Mouse (Mus musculus) lung, postnatal 25 days (tissue): ENCODE results near the gene Slc5a1.

Experiments used
- DNase-seq: peaks from one replicate; pipeline ENCODE4 v3.0.0; 2022; ENCODE audit warnings: low spot score

Gene Slc5a1

DNA sequence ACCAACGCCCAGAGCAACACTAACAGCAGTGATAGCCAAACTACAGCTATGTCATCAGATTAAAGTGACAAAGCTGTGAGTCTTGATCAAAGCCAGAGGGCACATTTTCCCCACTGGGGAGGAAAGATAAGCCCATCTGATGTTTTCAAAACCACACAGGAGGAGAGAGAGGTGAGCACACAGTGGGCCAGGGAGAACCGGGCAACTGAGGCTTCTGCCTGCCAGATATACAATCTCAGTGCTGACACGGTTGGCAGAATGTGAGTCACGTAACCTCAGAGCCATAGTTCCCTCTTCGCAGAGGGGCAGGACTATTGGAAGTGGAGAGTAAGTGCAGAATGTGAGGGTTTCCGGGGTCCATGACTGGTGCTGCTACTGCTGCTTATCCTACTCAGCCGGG lies 89.5 kb downstream of the Slc5a1 start:
- no peak for DNase-seq

DNA sequence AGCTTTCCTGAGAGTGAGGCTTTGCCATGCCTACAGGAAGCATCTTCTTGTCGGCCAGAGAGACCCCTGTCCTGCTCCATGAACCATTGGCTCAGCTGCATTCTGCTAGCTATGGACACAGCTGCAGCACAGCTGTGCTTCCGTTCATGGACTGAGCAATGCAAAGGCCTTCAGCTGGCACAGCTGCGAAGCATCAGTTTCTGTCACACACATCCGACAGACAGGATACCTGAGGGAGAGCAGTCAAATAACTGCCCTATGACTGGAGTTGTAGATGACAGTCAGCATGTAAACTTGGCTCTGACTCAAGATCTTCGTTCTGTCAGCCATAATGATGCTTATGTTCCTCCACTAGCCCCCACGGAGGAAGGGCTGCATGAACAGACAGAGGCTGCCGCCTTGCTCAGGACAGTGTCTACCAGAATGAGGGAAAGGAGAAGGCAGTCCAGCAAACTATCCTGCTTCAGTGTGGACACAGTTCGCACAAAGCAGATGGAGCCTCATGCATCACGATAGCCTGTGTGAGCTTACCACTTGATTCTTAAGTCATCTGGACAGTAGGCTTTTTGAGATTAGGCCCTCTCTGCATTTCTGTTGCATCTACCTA lies 91.3 kb downstream of the Slc5a1 start:
- DNase-seq: no peak

DNA sequence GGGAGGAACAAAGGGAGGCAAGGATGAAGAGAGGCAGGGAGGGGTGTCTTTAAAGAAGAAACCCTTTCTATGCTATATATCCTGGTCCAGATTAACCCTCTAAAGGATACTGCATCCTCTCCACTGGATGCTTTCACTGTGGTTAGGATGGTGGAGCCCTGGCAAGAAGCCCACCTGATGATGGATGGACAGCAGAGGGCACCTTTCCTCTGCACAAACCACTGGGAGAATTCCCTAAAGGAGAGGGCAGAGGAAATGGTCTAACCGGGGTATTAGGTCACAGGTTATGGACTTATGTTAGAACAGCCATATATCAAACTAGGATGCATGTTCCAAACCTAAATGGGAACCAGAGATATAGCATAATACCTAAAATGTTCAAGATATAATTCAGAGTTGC lies 96.1 kb downstream of the Slc5a1 start:
- DNase-seq: no peak

DNA sequence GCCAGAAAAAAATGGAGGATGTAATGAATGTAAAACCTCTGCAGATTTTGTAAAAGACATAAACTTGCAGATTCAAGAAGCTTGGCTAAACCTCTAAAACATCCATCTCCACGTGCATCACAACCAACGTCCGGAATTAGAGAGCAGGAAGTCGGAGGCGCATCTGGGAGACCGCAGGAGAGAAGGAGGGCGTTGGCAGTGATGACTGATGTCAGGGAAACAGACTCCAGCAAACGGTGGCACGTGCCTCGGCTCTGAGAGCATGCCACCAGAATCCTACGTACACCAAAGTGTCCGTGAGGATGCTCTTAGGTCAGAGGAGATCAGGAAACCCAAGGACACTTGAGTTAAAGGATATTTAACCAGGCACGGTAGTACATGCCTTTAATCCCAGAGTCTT lies 97.7 kb downstream of the Slc5a1 start:
- DNase-seq: no peak

DNA sequence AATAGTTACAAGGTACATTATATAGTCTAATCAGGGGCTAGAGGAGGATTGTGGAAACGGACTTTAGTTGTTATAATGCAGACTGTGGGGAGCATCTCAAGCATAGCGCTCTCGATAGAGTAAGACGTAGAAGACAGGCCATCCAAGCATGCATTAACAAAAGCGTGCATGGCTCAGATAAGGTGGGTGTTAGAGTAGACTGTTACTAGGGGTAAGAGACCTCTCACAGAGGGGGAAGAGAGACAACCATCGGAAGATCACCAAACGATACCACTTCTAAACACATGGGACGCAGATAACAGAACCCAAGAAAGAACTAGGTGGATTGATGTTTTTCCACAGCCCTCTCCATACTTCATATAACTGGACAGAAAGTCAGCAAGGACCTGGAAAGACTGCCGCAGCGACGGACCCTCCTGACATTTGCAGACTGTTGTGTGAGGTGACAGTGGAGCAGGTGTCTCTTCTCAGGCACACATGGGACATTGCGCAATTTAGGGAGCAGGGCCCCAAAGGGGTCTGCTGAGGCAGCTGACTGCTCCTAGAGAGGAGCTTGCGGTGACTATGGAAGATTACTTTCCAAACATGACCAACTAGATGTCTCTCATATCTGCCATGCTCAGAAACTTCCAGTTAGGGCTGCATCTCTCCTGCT lies 98.6 kb downstream of the Slc5a1 start:
- DNase-seq: no peak

DNA sequence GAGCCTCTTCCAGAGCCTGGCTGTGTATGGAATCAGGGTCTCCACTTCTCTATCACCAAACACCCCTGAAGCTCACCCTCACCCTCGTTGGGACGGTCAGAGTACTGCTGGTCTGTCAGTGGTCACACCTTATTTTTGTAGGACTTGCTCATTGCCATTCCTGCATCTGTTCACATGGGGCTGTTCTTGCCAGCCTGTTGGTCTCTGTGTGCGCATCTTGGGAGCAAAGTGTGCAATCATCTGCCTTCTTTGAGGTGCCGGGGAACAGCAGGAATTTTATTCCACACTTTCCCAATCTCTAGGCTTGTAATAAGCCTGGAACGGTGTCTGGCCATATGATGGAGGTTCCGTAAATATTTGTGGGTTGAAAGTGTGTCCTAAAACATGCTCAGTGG lies 99.1 kb downstream of the Slc5a1 start:
- no peak for DNase-seq

DNA sequence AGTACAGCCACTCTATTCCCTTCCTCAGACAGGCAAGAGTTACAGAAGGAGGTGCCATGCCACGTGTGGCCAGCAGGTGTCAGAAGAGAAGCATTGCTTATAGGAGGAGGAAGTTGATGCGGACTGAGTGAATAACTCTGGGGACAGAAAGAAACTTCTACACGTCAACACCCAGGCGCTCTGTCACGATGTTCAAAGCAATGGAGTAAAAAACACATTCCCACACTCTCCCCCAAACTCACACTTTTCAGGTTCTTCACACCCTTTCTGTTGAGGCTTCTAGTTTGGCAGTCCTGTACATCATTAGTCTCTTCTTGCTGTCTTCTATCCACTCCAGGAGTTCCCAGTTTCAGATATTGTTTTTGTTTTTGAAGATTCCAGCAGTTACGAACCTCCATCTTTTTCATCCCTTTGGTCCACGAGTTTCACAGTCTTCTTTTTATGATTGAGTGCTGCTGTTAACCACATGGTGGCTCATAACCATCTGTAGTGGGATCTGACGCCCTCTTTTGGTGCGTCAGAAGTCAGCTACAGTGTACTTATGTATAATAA lies 99.7 kb downstream of the Slc5a1 start:
- DNase-seq: peak; percentile 77

DNA sequence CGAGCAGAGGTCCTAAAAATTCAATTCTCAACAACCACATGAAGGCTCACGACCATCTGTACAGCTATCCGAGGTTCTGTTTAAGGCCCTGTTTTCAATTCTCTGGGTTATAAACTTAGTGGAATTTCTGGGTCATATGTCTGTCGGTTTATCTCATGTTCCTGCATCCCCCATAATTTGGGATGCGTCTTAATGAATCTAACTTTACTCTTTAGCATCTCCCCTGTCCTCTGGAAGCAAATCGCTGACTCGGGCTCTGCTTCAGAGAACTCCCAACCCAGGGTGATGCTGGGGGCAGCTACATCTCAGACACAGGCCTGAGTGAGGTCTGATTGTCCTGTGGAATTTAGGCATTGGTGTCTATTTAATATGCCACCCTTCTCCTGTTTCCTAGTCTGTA lies 100.3 kb downstream of the Slc5a1 start:
- DNase-seq: no peak

DNA sequence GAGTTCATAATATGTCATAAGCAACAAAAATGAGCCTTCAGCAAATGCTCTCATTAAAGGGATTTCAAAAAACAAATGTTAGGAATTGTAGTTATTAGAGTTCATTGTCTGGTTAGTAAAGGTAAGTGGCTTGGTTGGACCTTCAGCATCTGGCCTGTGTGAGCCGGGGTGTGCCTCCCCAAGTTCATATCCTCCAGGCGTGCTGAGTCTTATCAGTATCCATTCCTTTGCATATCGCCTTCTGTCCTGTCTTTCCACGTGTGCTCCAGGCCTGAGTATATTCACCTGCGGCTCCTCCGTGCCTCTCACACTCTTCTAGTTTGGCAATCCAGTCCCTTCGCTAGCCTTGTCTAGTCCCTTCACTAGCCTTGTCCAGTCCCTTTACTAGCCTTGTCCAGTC lies 102.3 kb downstream of the Slc5a1 start:
- DNase-seq: no peak

DNA sequence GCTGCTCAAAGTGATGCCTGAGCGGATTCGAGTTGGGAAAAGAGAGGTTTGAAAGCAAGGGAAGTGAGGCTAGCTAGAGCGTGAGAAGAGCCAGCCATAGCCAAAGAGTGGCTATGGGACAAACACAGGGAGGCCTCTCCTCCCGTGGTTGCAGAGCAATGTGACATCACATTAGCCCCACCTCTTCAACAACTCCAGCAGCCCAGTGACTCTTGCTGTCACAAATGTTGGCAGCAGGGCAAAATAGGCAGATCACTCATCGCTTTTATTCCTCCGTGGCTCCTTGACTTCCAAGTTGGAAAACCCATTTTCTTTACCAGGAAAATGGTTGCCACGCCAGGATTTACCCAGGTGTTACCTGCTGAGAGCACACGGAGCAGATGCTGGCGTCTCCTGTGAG lies 103.1 kb downstream of the Slc5a1 start:
- no peak for DNase-seq

DNA sequence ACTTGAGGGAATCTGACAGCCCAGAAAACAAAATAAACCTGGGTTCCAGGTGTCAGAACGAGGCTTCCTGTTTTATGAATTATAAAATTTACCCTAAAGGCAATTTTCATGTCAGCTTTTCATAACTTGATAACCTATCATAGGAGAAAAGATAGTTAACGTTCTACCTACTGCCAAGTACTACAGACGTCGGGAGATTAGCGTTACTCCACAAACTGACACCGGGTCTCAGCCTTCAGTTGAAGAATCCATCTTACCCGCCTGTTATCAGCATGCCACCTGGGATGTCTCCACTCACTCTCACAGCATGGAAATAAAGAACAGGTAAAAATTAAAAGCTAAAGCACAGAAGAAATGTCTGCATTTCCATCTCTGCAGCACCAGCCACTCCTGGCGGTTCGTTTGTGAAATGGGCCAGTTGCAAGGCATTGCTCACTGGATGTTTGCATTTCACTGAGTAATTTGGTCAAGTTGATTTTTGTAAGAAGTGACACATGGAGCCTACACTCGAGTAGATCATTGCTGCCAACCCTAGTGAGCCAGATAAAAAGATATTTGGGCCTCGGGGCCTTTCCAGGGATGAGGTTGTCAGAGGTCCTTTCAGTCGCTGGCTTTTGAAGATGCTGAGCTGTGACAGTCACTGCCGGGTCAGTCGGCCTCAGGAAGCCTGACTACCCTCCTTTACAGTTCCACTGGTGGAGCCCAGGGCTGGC lies 104.7 kb downstream of the Slc5a1 start:
- DNase-seq: no peak

DNA sequence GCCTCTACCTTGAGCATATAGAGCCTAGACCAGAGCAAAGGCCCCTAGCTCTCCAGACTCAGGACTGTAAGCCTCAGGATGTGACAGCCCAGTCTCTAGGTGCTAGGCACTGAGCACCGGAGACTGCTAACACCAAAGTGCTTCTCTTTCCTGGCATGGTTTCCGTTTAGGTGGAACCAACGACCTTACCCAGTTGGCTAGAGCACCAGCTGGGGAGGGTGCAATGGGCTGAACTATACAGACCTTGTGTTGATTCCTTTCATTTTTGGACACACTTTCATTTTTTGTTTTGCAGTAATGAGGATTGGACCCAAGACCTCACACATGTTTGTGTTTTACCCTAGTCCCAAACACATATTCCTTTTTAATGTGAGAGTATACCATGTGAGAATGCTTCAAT lies 106.5 kb downstream of the Slc5a1 start:
- DNase-seq: no peak

DNA sequence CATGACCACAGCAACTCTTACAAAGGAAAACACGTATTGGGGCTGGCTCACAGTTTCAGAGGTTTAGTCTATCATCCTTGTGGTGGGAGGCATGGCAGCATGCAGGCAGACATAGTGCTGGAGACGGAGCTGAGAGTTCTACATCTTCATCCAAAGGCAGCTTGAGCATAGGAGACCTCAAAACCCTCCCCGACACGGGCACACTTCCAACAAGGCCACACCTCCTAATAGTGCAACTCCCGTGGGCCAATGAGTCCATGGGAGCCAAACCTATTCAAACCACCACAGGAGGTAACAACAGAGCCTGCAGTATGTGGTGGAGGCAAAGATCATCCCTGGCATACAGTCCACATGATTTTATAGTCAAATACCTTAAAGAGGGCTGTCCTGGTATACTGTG lies 107.2 kb downstream of the Slc5a1 start:
- no peak for DNase-seq
